Mouse (Mus musculus) lung, postnatal 0 days (tissue): Measurements from ENCODE around the gene Zfp644.

Source experiments
- CTCF ChIP-seq: IDR thresholded peaks from 2 replicates; pipeline ENCODE4 v1.5.1; 2016; ENCODE audit warnings: antibody characterized with exemption, mild to moderate bottlenecking
- EP300 ChIP-seq: IDR thresholded peaks from 2 replicates; pipeline ENCODE4 v1.6.1; 2016; ENCODE audit warnings: antibody characterized with exemption, mild to moderate bottlenecking, control low read depth

- no peak for TF ChIP-seq CTCF
- TF ChIP-seq EP300: no peak
Observed at GRCm38 (mm10) chr5:106599482-106599881, 97.6 kb downstream of the Zfp644 start.
